Mouse (Mus musculus): ENCODE data around the gene Gdf7.

DNA sequence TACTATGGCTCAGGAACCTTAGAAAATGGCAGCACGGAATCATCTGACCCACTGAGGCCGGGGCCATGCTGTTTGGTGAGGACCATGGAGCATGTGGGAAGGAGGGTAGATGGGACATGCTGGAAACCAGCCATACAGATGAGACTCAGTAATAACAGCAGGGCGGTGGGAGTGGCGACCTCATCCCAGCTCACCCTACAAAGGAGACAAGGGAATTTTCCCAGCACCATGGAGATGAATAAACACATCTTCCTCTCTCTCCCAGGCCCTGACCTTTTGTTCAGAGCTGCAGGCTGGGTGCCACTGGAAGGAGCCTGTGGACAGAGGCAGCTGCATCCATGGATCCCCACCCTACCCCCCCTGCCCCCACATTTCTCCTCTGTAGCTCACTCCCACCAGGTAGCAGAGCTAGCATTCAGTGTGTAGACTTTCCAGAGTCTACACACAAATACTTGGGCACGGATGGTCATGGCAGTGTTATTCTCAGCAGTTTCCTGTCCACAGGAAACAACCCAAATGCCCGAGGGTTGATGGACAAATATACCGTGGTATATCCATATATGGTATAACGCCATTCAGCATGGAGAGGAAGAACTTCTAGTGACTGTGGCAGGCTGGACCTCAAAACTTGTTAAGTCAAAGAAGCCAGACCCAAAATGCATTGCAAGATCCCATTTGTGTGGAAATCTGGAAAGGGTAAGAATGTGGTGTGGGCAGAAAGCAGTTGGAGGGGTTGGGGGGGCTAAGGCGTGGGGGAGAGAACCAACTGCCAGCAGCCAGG is 47.2 kb upstream of the Gdf7 start:
- TF ChIP-seq GATA1 (IDR thresholded peaks at IDR 0.05; ENCODE audit: borderline replicate concordance, low read length) (no peak), CTCF (IDR thresholded peaks at IDR 0.05; ENCODE audit: low read depth, low read length) (no peak), TAL1 (conservative IDR thresholded peaks at IDR 0.05; ENCODE audit: low read depth, low read length) (no peak)
